Mouse (Mus musculus) MEL (cell line): ENCODE results near the gene Ptprn. TPM values are rescaled to one million over a fixed set of nuclear protein-coding genes. Genes with fewer than 3 reads are reported as not detected.

ENCODE experiments used
- CHD1 ChIP-seq: IDR thresholded peaks from 2 replicates; pipeline ENCODE4 v1.6.1; 2012; ENCODE audit warnings: low read depth, mild to moderate bottlenecking, inconsistent platforms, low read length, improper control_type of control experiment
- CHD2 ChIP-seq: IDR thresholded peaks from 2 replicates; pipeline ENCODE4 v1.6.1; 2011; ENCODE audit warnings: low read length, improper control_type of control experiment
- CTCF ChIP-seq, 3 experiments: IDR thresholded peaks in 2 of 3; conservative IDR thresholded peaks in 1 of 3; 2 replicates each; pipeline ENCODE4 v1.5.1; 2011 to 2012; ENCODE audit warnings: low read length in 3 of 3, low read depth in 2 of 3, mild to moderate bottlenecking in 2 of 3, improper control_type of control experiment in 1 of 3, inconsistent platforms in 1 of 3, mixed read lengths in 1 of 3, moderate library complexity in 1 of 3; ENCODE audit not compliant: control insufficient read depth in 1 of 3, insufficient read depth in 1 of 3, poor library complexity in 1 of 3, severe bottlenecking in 1 of 3
- EP300 ChIP-seq, 2 experiments: IDR thresholded peaks; 2 replicates each; pipeline ENCODE4 v1.6.1; 2011; ENCODE audit warnings: improper control_type of control experiment in 2 of 2, low read length in 2 of 2, low read depth in 1 of 2, mild to moderate bottlenecking in 1 of 2
- GABPA ChIP-seq: IDR thresholded peaks from 2 replicates; pipeline ENCODE4 v1.6.1; 2012; ENCODE audit warnings: low read depth, mild to moderate bottlenecking, inconsistent platforms, low read length, improper control_type of control experiment, moderate library complexity
- HCFC1 ChIP-seq: IDR thresholded peaks from 2 replicates; pipeline ENCODE4 v1.6.1; 2012; ENCODE audit warnings: low read depth, mild to moderate bottlenecking, inconsistent platforms, low read length, improper control_type of control experiment, moderate library complexity
- JUND ChIP-seq: IDR thresholded peaks from 2 replicates; pipeline ENCODE4 v1.6.1; 2011; ENCODE audit warnings: low read depth, mild to moderate bottlenecking, improper control_type of control experiment, low read length
- MAX ChIP-seq: IDR thresholded peaks from 2 replicates; pipeline ENCODE4 v1.6.1; 2011; ENCODE audit warnings: low read length, improper control_type of control experiment
- MAZ ChIP-seq: IDR thresholded peaks from 2 replicates; pipeline ENCODE4 v1.6.1; 2012; ENCODE audit warnings: low read depth, mild to moderate bottlenecking, inconsistent platforms, low read length, improper control_type of control experiment
- MEF2A ChIP-seq: IDR thresholded peaks from 2 replicates; pipeline ENCODE4 v1.6.1; 2014; ENCODE audit warnings: low read depth, mild to moderate bottlenecking, inconsistent platforms, low read length, improper control_type of control experiment; ENCODE audit not compliant: poor library complexity, insufficient replicate concordance, severe bottlenecking; ENCODE audit errors: extremely low read depth
- MXI1 ChIP-seq: IDR thresholded peaks from 2 replicates; pipeline ENCODE4 v1.6.1; 2011; ENCODE audit warnings: mild to moderate bottlenecking, low read depth, low read length, improper control_type of control experiment
- MYB ChIP-seq: IDR thresholded peaks from 2 replicates; pipeline ENCODE4 v1.6.1; 2011; ENCODE audit warnings: mild to moderate bottlenecking, low read depth, low read length, improper control_type of control experiment
- MYC ChIP-seq: IDR thresholded peaks from 2 replicates; pipeline ENCODE4 v1.6.1; 2011; ENCODE audit warnings: low read depth, mild to moderate bottlenecking, low read length, improper control_type of control experiment, moderate library complexity
- NRF1 ChIP-seq: IDR thresholded peaks from 2 replicates; pipeline ENCODE4 v1.6.1; 2014; ENCODE audit warnings: low read depth, mild to moderate bottlenecking, inconsistent platforms, low read length, improper control_type of control experiment, moderate library complexity; ENCODE audit not compliant: poor library complexity, insufficient read depth, severe bottlenecking
- POLR2A ChIP-seq, 2 experiments: IDR thresholded peaks; 2 replicates each; pipeline ENCODE4 v1.6.1; 2011 to 2012; ENCODE audit warnings: low read length in 2 of 2, mild to moderate bottlenecking in 2 of 2, control low read depth in 1 of 2, improper control_type of control experiment in 1 of 2, low read depth in 1 of 2, moderate library complexity in 1 of 2; ENCODE audit not compliant: control insufficient read depth in 1 of 2, insufficient read depth in 1 of 2, poor library complexity in 1 of 2
- POLR2AphosphoS2 ChIP-seq: IDR thresholded peaks from 2 replicates; pipeline ENCODE4 v1.6.1; 2011; ENCODE audit warnings: low read length, improper control_type of control experiment
- RAD21 ChIP-seq: IDR thresholded peaks from 2 replicates; pipeline ENCODE4 v1.6.1; 2011; ENCODE audit warnings: mild to moderate bottlenecking, low read depth, low read length, improper control_type of control experiment
- TCF12 ChIP-seq: IDR thresholded peaks from 2 replicates; pipeline ENCODE4 v1.6.1; 2014; ENCODE audit warnings: low read depth, mild to moderate bottlenecking, inconsistent platforms, low read length, improper control_type of control experiment, moderate library complexity
- UBTF ChIP-seq: IDR thresholded peaks from 2 replicates; pipeline ENCODE4 v1.6.1; 2012; ENCODE audit warnings: low read depth, mild to moderate bottlenecking, inconsistent platforms, low read length, improper control_type of control experiment, moderate library complexity, borderline replicate concordance; ENCODE audit not compliant: insufficient read depth
- USF1 ChIP-seq: IDR thresholded peaks from 2 replicates; pipeline ENCODE4 v1.6.1; 2014; ENCODE audit warnings: low read depth, mild to moderate bottlenecking, inconsistent platforms, low read length, improper control_type of control experiment, moderate library complexity
- USF2 ChIP-seq, 2 experiments: IDR thresholded peaks; 2 replicates each; pipeline ENCODE4 v1.6.1; 2011 to 2012; ENCODE audit warnings: improper control_type of control experiment in 2 of 2, low read length in 2 of 2, borderline replicate concordance in 1 of 2, inconsistent platforms in 1 of 2, low read depth in 1 of 2, mild to moderate bottlenecking in 1 of 2; ENCODE audit not compliant: insufficient read depth in 1 of 2
- ZC3H11A ChIP-seq: IDR thresholded peaks from 2 replicates; pipeline ENCODE4 v1.6.1; 2012; ENCODE audit warnings: low read depth, mild to moderate bottlenecking, inconsistent platforms, low read length, improper control_type of control experiment
- ZKSCAN1 ChIP-seq: IDR thresholded peaks from 2 replicates; pipeline ENCODE4 v1.6.1; 2012; ENCODE audit warnings: low read depth, mild to moderate bottlenecking, inconsistent platforms, low read length, improper control_type of control experiment, moderate library complexity
- ZNF384 ChIP-seq: IDR thresholded peaks from 2 replicates; pipeline ENCODE4 v1.6.1; 2012; ENCODE audit warnings: low read depth, mild to moderate bottlenecking, inconsistent platforms, low read length, improper control_type of control experiment
- polyA plus RNA-seq, 2 experiments: library from polyadenylated mRNA; stranded (reverse) in 1 of 2; unstranded in 1 of 2; fragments of >175 nt in 1 of 2; fragments of >200 nt in 1 of 2; gene quantifications; 2 replicates each; pipeline versions ENCODE4 v1.2.1 to v1.2.4; 2012; ENCODE audit warnings: low replicate concordance in 2 of 2, low read depth in 1 of 2; ENCODE audit not compliant: insufficient read length in 2 of 2, insufficient read depth in 1 of 2, missing spikeins in 1 of 2
- total RNA-seq: library from RNA; depleted of rRNA; stranded (reverse); fragments of 300-350 nt; gene quantifications from 2 replicates; pipeline ENCODE4 v1.2.3, GENCODE M21; 2012

Ptprn gene
- total and polyA plus RNA-seq, 3 experiments = 0.13 TPM; not detected in 2

DNA sequence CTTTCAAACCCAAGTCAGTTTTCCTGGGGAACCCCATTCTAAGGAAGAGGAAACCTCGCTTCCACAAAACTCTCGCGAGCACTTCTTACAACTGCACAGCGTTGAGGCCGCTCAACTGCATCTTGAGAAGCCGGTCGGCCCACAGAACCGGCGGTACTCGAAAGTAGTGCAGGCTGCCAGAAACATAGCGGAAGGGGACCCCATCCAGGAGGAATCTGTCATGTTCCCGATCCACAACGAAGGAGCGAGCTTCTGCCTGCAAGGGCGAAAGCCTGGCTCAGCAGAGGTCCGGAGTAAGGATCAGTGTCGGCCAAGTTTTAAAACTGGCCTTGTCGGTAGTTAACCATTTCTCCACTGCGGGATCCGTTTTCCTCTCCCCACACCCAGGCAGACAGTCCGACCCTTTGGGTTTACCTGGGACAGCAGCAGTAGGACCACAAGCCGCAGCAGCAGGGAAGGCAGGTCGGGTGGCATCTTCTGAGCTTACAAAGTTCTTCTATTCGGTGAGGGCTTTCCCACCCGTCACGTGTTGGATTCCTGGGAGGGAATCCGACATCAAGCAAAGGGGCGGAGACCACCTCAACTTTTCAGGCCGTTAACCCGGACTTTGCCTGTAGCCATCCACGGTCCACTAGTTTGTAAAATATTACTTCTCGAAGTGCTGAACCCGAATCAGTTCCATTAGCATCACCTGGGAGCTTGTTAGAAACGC is 55.2 kb downstream of the Ptprn start (continued):
- TF ChIP-seq CTCF (IDR thresholded peaks at IDR 0.05 in 2 of 3, conservative IDR thresholded peaks at IDR 0.05 in 1 of 3; ENCODE audit: control insufficient read depth in 1 of 3, insufficient read depth in 1 of 3, low read depth in 2 of 3, low read length in 3 of 3, poor library complexity in 1 of 3, severe bottlenecking in 1 of 3) = no peak
- no peak for TF ChIP-seq ZNF384
- TF ChIP-seq CHD1 = no peak
- TF ChIP-seq MXI1 = peak; percentile 80
- TF ChIP-seq USF2 (IDR thresholded peaks at IDR 0.05; ENCODE audit: borderline replicate concordance in 1 of 2, insufficient read depth in 1 of 2, low read depth in 1 of 2, low read length in 2 of 2) = peak in 1 of 2 experiments; percentile 65; a peak in 2 of 4 replicates
- TF ChIP-seq ZKSCAN1 = no peak
- 0 out of 2 replicates have a peak, but pooled peaks have one; percentile 22 for TF ChIP-seq TCF12
- TF ChIP-seq MYB = no peak
- TF ChIP-seq MAX = peak; percentile 87
- no peak for TF ChIP-seq MAZ
- TF ChIP-seq ZC3H11A = no peak
- TF ChIP-seq HCFC1 = peak; percentile 58
- TF ChIP-seq USF1 = peak; percentile 93
- TF ChIP-seq POLR2AphosphoS2 = peak; percentile 91
- peak; percentile 85 to 89 for TF ChIP-seq POLR2A (IDR thresholded peaks at IDR 0.05; ENCODE audit: control insufficient read depth in 1 of 2, insufficient read depth in 1 of 2, low read depth in 1 of 2, low read length in 2 of 2, poor library complexity in 1 of 2)
- TF ChIP-seq MYC = peak; percentile 24; the same call in 1 of the 2 replicates
- TF ChIP-seq JUND = no peak
- TF ChIP-seq NRF1 = no peak
- TF ChIP-seq EP300 (IDR thresholded peaks at IDR 0.05; ENCODE audit: low read depth in 1 of 2, low read length in 2 of 2) = no peak
- no peak for TF ChIP-seq UBTF
- TF ChIP-seq RAD21 = no peak
- no peak for TF ChIP-seq GABPA
- peak; percentile 64 for TF ChIP-seq CHD2
- no peak for TF ChIP-seq MEF2A
